Mouse (Mus musculus): ENCODE results near the gene Tmco5.

- TF ChIP-seq POLR2A (IDR thresholded peaks at IDR 0.05; ENCODE audit: borderline replicate concordance, insufficient read depth, low read length) (no peak), CTCF (IDR thresholded peaks at IDR 0.05; ENCODE audit: borderline replicate concordance, insufficient read depth, low read depth, low read length) (no peak)
Observed at GRCm38 (mm10) chr2:116849980-116850636, 28.4 kb upstream of the Tmco5 start.

Measured in cerebellum, adult 2 months (tissue).